Mouse (Mus musculus) gastrocnemius, adult 18-20 months (tissue): ENCODE measurements around the gene Ptgs2. TPM values are rescaled to one million over a fixed set of nuclear protein-coding genes. Genes with fewer than 3 reads are reported as not detected.

Source experiments
- DNase-seq: peaks from one replicate; pipeline ENCODE4 v3.0.0; 2021; ENCODE audit warnings: low spot score
- long read RNA-seq, 2 experiments: library from polyadenylated mRNA; stranded (forward); transcript quantifications; one replicate each; pipeline ENCODE4 v2.0.0; 2021
- total RNA-seq, 2 experiments: library from RNA; stranded (reverse); gene quantifications; 2 replicates each; pipeline ENCODE4 v1.2.3; 2021

Gene Ptgs2
- under 1 TPM; 0.24 to 0.27 TPM for total RNA-seq
- long read RNA-seq, experiment 1, result 0 reads
- long read RNA-seq, experiment 2, result 0 reads

- peak; percentile 51 for DNase-seq
These were observed at the start of gene Ptgs2 for GRCm38 (mm10) chr1:150099790-150100333. TSS of gene Ptgs2 (plus strand) at chr1:150100031.

GRCm38 (mm10) chr1:150050256-150050655 lies 49.6 kb upstream of the Ptgs2 start:
- DNase-seq, result no peak

- no peak for DNase-seq
These were observed 34.1 kb upstream of the Ptgs2 start for GRCm38 (mm10) chr1:150065684-150066083.

- no peak for DNase-seq
These were observed 27.0 kb upstream of the Ptgs2 start for GRCm38 (mm10) chr1:150072880-150073279.

- DNase-seq, result no peak
These were observed 25.2 kb upstream of the Ptgs2 start for GRCm38 (mm10) chr1:150074609-150075008.

GRCm38 (mm10) chr1:150089040-150089692 lies 10.7 kb upstream of the Ptgs2 start:
- DNase-seq, result no peak

- DNase-seq, result no peak
These were observed 9.6 kb upstream of the Ptgs2 start for GRCm38 (mm10) chr1:150090229-150090628.

- no peak for DNase-seq
These were observed 2.8 kb upstream of the Ptgs2 start for GRCm38 (mm10) chr1:150097036-150097435.

GRCm38 (mm10) chr1:150097721-150098120 lies 2.1 kb upstream of the Ptgs2 start:
- DNase-seq, result no peak

- DNase-seq, result no peak
These were observed 457 bp upstream of the Ptgs2 start for GRCm38 (mm10) chr1:150099374-150099773.

GRCm38 (mm10) chr1:150104228-150104720 lies 4.4 kb downstream of the Ptgs2 start:
- DNase-seq, result no peak

GRCm38 (mm10) chr1:150106736-150107135 lies 6.9 kb downstream of the Ptgs2 start:
- DNase-seq, result no peak

GRCm38 (mm10) chr1:150109591-150109990 lies 9.8 kb downstream of the Ptgs2 start:
- DNase-seq, result no peak

GRCm38 (mm10) chr1:150115352-150115751 lies 15.5 kb downstream of the Ptgs2 start:
- peak; percentile 50 for DNase-seq

GRCm38 (mm10) chr1:150118352-150118751 lies 18.5 kb downstream of the Ptgs2 start:
- no peak for DNase-seq

- no peak for DNase-seq
These were observed 25.7 kb downstream of the Ptgs2 start for GRCm38 (mm10) chr1:150125568-150125967.

GRCm38 (mm10) chr1:150130070-150130469 lies 30.2 kb downstream of the Ptgs2 start:
- DNase-seq, result no peak

GRCm38 (mm10) chr1:150130586-150131275 lies 30.9 kb downstream of the Ptgs2 start:
- no peak for DNase-seq

GRCm38 (mm10) chr1:150135350-150135749 lies 35.5 kb downstream of the Ptgs2 start:
- DNase-seq, result no peak

- DNase-seq, result peak; percentile 29
These were observed 39.9 kb downstream of the Ptgs2 start for GRCm38 (mm10) chr1:150139730-150140129.

GRCm38 (mm10) chr1:150141939-150142338 lies 42.1 kb downstream of the Ptgs2 start:
- DNase-seq, result no peak

- DNase-seq, result no peak
These were observed 43.7 kb downstream of the Ptgs2 start for GRCm38 (mm10) chr1:150143578-150143977.

GRCm38 (mm10) chr1:150145049-150145448 lies 45.2 kb downstream of the Ptgs2 start:
- DNase-seq, result peak; percentile 18
